Mouse (Mus musculus) intestine, embryonic 15.5 days (tissue): ENCODE measurements at regions not wholly inside any gene's neighbourhood (a gene's known extent, or its start where the extent isn't known, plus 50 kb on each side); places are given as distances from the start of the nearest gene placed in this dataset.

Experiments used
- ATAC-seq: fragments of 200-750 bp; cut with Nextera tagmentation; 2 replicates; pipeline ENCODE4 v1.8.0; 2017; ENCODE audit warnings: moderate TSS enrichment, moderate library complexity
- H3K27ac ChIP-seq: fragments of 300-500 bp; sonication (generic); 2 replicates; pipeline ENCODE4 v1.5.1; 2015; ENCODE audit warnings: mild to moderate bottlenecking, inconsistent platforms
- H3K27me3 ChIP-seq: fragments of 300-500 bp; sonication (generic); replicated peaks from 2 replicates; pipeline ENCODE4 v1.6.1; 2015; ENCODE audit warnings: inconsistent platforms
- H3K36me3 ChIP-seq: fragments of 300-500 bp; sonication (generic); 2 replicates; pipeline ENCODE4 v1.6.1; 2015; ENCODE audit warnings: inconsistent platforms
- H3K4me1 ChIP-seq: fragments of 300-500 bp; sonication (generic); replicated peaks from 2 replicates; pipeline ENCODE4 v1.6.1; 2015; ENCODE audit warnings: inconsistent platforms
- H3K4me2 ChIP-seq: fragments of 300-500 bp; sonication (generic); replicated peaks from 2 replicates; pipeline ENCODE4 v1.6.1; 2015; ENCODE audit warnings: mild to moderate bottlenecking, inconsistent platforms
- H3K4me3 ChIP-seq: fragments of 300-500 bp; sonication (generic); replicated peaks from 2 replicates; pipeline ENCODE4 v1.5.1; 2015; ENCODE audit warnings: inconsistent platforms
- H3K9ac ChIP-seq: fragments of 300-500 bp; sonication (generic); 2 replicates; pipeline ENCODE4 v1.6.1; 2015; ENCODE audit warnings: inconsistent platforms
- H3K9me3 ChIP-seq: fragments of 300-500 bp; sonication (generic); 2 replicates; pipeline ENCODE4 v1.6.1; 2016; ENCODE audit warnings: inconsistent platforms
- WGBS: fragments of 180-500 bp; shearing (Covaris S2); methylation state at CpG from one replicate; pipeline ENCODE4 v1.1.7; 2015; 5-methylcytosine and 5-hydroxymethylcytosine counted together

GRCm38 (mm10) chr4:5071243-5071642 is 278.1 kb upstream of the Impad1 start:
- Histone ChIP-seq H3K27ac (no peak overlapping the region), H3K4me1 (no peaks in the 10 kb centered on the region), H3K9me3 (no peaks in the 10 kb centered on the region), H3K27me3 (no peaks in the 10 kb centered on the region), H3K4me2 (no peak overlapping the region), H3K4me3 (no peak overlapping the region), H3K9ac (no peak overlapping the region), H3K36me3 (no peaks in the 10 kb centered on the region)
- WGBS: 80% methylated on average over 4 of the region's 4 CpGs
- ATAC-seq: no peak

- H3K36me3 ChIP-seq: no peaks in the 10 kb centered on the region
- H3K4me1 ChIP-seq: no peaks in the 10 kb centered on the region
- H3K4me3 ChIP-seq: no peak overlapping the region
- ATAC-seq: no peak
- no peak overlapping the region for H3K9ac ChIP-seq
- no peak overlapping the region for H3K27ac ChIP-seq
- H3K9me3 ChIP-seq: no peaks in the 10 kb centered on the region
- 83% methylated on average over 2 of the region's 2 CpGs for WGBS
- no peak overlapping the region for H3K4me2 ChIP-seq
- H3K27me3 ChIP-seq: no peaks in the 10 kb centered on the region
These were observed 266.3 kb upstream of the Impad1 start for GRCm38 (mm10) chr4:5059290-5059955.

- no peaks in the 10 kb centered on the region for H3K9me3 ChIP-seq
- H3K27me3 ChIP-seq: no peaks in the 10 kb centered on the region
- no peak overlapping the region for H3K4me2 ChIP-seq
- no peaks in the 10 kb centered on the region for H3K4me1 ChIP-seq
- 55% methylated on average over 2 of the region's 2 CpGs for WGBS
- no peaks in the 10 kb centered on the region for H3K36me3 ChIP-seq
- H3K9ac ChIP-seq: no peak overlapping the region
- no peak overlapping the region for H3K4me3 ChIP-seq
- H3K27ac ChIP-seq: no peak overlapping the region
- ATAC-seq: no peak
These were observed 236.8 kb upstream of the Impad1 start for GRCm38 (mm10) chr4:5029929-5030328.

- no peak for ATAC-seq
- H3K27me3 ChIP-seq: no peaks in the 10 kb centered on the region
- no peak overlapping the region for H3K4me2 ChIP-seq
- H3K9me3 ChIP-seq: no peaks in the 10 kb centered on the region
- H3K9ac ChIP-seq: no peak overlapping the region
- H3K27ac ChIP-seq: no peak overlapping the region
- 70% methylated on average over 4 of the region's 4 CpGs for WGBS
- H3K4me3 ChIP-seq: no peak overlapping the region
- H3K4me1 ChIP-seq: no peaks in the 10 kb centered on the region
- H3K36me3 ChIP-seq: no peaks in the 10 kb centered on the region
These were observed 194.3 kb upstream of the Impad1 start for GRCm38 (mm10) chr4:4987491-4987890.

- Histone ChIP-seq H3K27me3 (no peaks in the 10 kb centered on the region), H3K4me1 (no peaks in the 10 kb centered on the region), H3K36me3 (no peaks in the 10 kb centered on the region), H3K9ac (no peak overlapping the region), H3K4me2 (no peak overlapping the region), H3K4me3 (no peak overlapping the region), H3K27ac (no peak overlapping the region), H3K9me3 (no peaks in the 10 kb centered on the region)
- ATAC-seq: no peak
- 49% methylated on average over 1 of the region's 1 CpGs for WGBS
These were observed 190.5 kb upstream of the Impad1 start for GRCm38 (mm10) chr4:4983474-4984194.

GRCm38 (mm10) chr4:4971800-4972319 is 178.7 kb upstream of the Impad1 start:
- WGBS: 78% methylated on average over 2 of the region's 2 CpGs
- Histone ChIP-seq H3K27ac (no peak overlapping the region), H3K9me3 (no peaks in the 10 kb centered on the region), H3K4me3 (no peak overlapping the region), H3K36me3 (no peaks in the 10 kb centered on the region), H3K9ac (no peak overlapping the region), H3K27me3 (no peaks in the 10 kb centered on the region), H3K4me1 (no peaks in the 10 kb centered on the region), H3K4me2 (no peak overlapping the region)
- ATAC-seq: no peak

- H3K27me3 ChIP-seq: no peaks in the 10 kb centered on the region
- 51% methylated on average over 1 of the region's 1 CpGs for WGBS
- H3K9ac ChIP-seq: no peak overlapping the region
- H3K4me1 ChIP-seq: no peaks in the 10 kb centered on the region
- no peak overlapping the region for H3K4me3 ChIP-seq
- no peaks in the 10 kb centered on the region for H3K9me3 ChIP-seq
- no peak overlapping the region for H3K27ac ChIP-seq
- ATAC-seq: no peak
- H3K4me2 ChIP-seq: no peak overlapping the region
- no peaks in the 10 kb centered on the region for H3K36me3 ChIP-seq
These were observed 155.8 kb upstream of the Impad1 start for GRCm38 (mm10) chr4:4948956-4949355.

GRCm38 (mm10) chr4:4944498-4944897 is 151.3 kb upstream of the Impad1 start:
- no peaks in the 10 kb centered on the region for H3K36me3 ChIP-seq
- H3K4me3 ChIP-seq: no peak overlapping the region
- no peak overlapping the region for H3K9ac ChIP-seq
- H3K4me1 ChIP-seq: no peaks in the 10 kb centered on the region
- H3K4me2 ChIP-seq: no peak overlapping the region
- no peaks in the 10 kb centered on the region for H3K27me3 ChIP-seq
- ATAC-seq: no peak
- no peak overlapping the region for H3K27ac ChIP-seq
- H3K9me3 ChIP-seq: no peaks in the 10 kb centered on the region

- H3K4me3 ChIP-seq: no peak overlapping the region
- H3K4me1 ChIP-seq: no peaks in the 10 kb centered on the region
- no peaks in the 10 kb centered on the region for H3K27me3 ChIP-seq
- H3K27ac ChIP-seq: no peak overlapping the region
- ATAC-seq: no peak
- H3K36me3 ChIP-seq: no peaks in the 10 kb centered on the region
- no peak overlapping the region for H3K9ac ChIP-seq
- H3K9me3 ChIP-seq: no peaks in the 10 kb centered on the region
- H3K4me2 ChIP-seq: no peak overlapping the region
These were observed 132.6 kb upstream of the Impad1 start for GRCm38 (mm10) chr4:4925741-4926140.

- 77% methylated on average over 1 of the region's 1 CpGs for WGBS
- no peaks in the 10 kb centered on the region for H3K4me1 ChIP-seq
- ATAC-seq: no peak
These were observed 127.1 kb upstream of the Impad1 start for GRCm38 (mm10) chr4:4920256-4920655.

GRCm38 (mm10) chr4:4875257-4875656 is 82.1 kb upstream of the Impad1 start:
- no peak for ATAC-seq
- H3K9ac ChIP-seq: no peak overlapping the region
- no peak overlapping the region for H3K27ac ChIP-seq
- no peaks in the 10 kb centered on the region for H3K27me3 ChIP-seq
- H3K36me3 ChIP-seq: no peaks in the 10 kb centered on the region
- no peak overlapping the region for H3K4me2 ChIP-seq
- H3K4me1 ChIP-seq: no peaks in the 10 kb centered on the region
- no peaks in the 10 kb centered on the region for H3K9me3 ChIP-seq
- H3K4me3 ChIP-seq: no peak overlapping the region

More at GRCm38 (mm10) chr4:4920256-4920655, 127.1 kb upstream of the Impad1 start:
- Histone ChIP-seq H3K27ac (no peak overlapping the region), H3K4me2 (no peak overlapping the region), H3K9ac (no peak overlapping the region), H3K36me3 (no peaks in the 10 kb centered on the region), H3K9me3 (no peaks in the 10 kb centered on the region), H3K4me3 (no peak overlapping the region), H3K27me3 (no peaks in the 10 kb centered on the region)

- Histone ChIP-seq H3K4me3 (no peak overlapping the region), H3K4me1 (no peaks in the 10 kb centered on the region), H3K9me3 (no peaks in the 10 kb centered on the region), H3K36me3 (no peaks in the 10 kb centered on the region), H3K27ac (no peak overlapping the region), H3K9ac (no peak overlapping the region), H3K27me3 (no peaks in the 10 kb centered on the region), H3K4me2 (no peak overlapping the region)
- ATAC-seq: no peak
- WGBS: 68% methylated on average over 2 of the region's 2 CpGs
These were observed 65.2 kb upstream of the Impad1 start for GRCm38 (mm10) chr4:4858345-4858744.
